ENCODE assay signal across 20 mouse cellular contexts in the genomic region with DNA sequence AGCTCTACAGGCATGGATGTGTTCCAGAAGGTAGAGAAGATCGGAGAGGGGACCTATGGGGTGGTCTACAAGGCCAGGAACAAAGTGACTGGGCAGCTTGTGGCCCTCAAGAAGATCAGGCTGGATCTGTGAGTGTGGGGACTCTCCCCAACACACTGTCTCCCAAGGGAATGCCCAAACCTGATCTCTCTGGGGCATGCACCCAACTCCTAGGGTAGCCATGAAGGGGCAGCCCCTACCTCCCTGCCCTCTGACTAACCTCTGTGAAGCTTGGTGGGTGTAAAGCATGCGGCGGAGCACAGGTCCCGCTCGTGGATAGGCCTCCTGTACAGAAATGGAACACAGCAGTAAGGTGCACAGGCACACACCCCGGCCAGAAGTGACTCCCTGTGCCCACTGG.
"Had no signal": no experiment of that assay in that cellular context is flagged by ENCODE, and none has a peak within 500 bp of the region (broad histone marks: within the 10 kb centered on the region; RNA-seq: fewer than 3 reads in every experiment).

No protein-coding gene starts in this region.

- H3K4me3 ChIP-seq: limb, embryonic 12.5 days; limb, embryonic 15.5 days; liver, embryonic 12.5 days; liver, embryonic 15.5 days; lung, embryonic 15.5 days; neural tube, embryonic 12.5 days; neural tube, embryonic 15.5 days had no signal

- H3K36me3 ChIP-seq: liver, embryonic 15.5 days; lung, embryonic 15.5 days; neural tube, embryonic 15.5 days had no signal

- H3K27ac ChIP-seq: kidney, postnatal 0 days; limb, embryonic 12.5 days; limb, embryonic 15.5 days; liver, embryonic 12.5 days; liver, embryonic 15.5 days; lung, embryonic 15.5 days; neural tube, embryonic 12.5 days; neural tube, embryonic 15.5 days had no signal

- H3K9me3 ChIP-seq: limb, embryonic 12.5 days; limb, embryonic 15.5 days; liver, embryonic 12.5 days; liver, embryonic 15.5 days; lung, embryonic 15.5 days; neural tube, embryonic 12.5 days; neural tube, embryonic 15.5 days had no signal

- H3K9ac ChIP-seq: limb, embryonic 12.5 days; limb, embryonic 15.5 days; liver, embryonic 12.5 days; liver, embryonic 15.5 days; lung, embryonic 15.5 days; neural tube, embryonic 12.5 days; neural tube, embryonic 15.5 days had no signal

- ATAC-seq: liver, embryonic 12.5 days had no signal

- H3K4me2 ChIP-seq: limb, embryonic 12.5 days; limb, embryonic 15.5 days; liver, embryonic 12.5 days; liver, embryonic 15.5 days; lung, embryonic 15.5 days; midbrain, embryonic 11.5 days; neural tube, embryonic 12.5 days; neural tube, embryonic 15.5 days had no signal

- DNase-seq: kidney, adult 11 months; kidney, adult 8-10 months; kidney, postnatal 4 days; left cerebral cortex, postnatal 4 days; lung, postnatal 14 days; midbrain, embryonic 14.5 days; right cerebral cortex, adult 18-20 months; right cerebral cortex, postnatal 14 days; right cerebral cortex, postnatal 4 days; thymus, adult 18-20 months; thymus, postnatal 36 days had no signal
